Mouse (Mus musculus): Measurements from ENCODE around the gene Cyth1. TPM values are rescaled to one million over a fixed set of nuclear protein-coding genes. Genes with fewer than 3 reads are reported as not detected.

Gene Cyth1
- total and polyA plus RNA-seq, 3 experiments: 49.7 to 108 (median 79.7) TPM

DNA sequence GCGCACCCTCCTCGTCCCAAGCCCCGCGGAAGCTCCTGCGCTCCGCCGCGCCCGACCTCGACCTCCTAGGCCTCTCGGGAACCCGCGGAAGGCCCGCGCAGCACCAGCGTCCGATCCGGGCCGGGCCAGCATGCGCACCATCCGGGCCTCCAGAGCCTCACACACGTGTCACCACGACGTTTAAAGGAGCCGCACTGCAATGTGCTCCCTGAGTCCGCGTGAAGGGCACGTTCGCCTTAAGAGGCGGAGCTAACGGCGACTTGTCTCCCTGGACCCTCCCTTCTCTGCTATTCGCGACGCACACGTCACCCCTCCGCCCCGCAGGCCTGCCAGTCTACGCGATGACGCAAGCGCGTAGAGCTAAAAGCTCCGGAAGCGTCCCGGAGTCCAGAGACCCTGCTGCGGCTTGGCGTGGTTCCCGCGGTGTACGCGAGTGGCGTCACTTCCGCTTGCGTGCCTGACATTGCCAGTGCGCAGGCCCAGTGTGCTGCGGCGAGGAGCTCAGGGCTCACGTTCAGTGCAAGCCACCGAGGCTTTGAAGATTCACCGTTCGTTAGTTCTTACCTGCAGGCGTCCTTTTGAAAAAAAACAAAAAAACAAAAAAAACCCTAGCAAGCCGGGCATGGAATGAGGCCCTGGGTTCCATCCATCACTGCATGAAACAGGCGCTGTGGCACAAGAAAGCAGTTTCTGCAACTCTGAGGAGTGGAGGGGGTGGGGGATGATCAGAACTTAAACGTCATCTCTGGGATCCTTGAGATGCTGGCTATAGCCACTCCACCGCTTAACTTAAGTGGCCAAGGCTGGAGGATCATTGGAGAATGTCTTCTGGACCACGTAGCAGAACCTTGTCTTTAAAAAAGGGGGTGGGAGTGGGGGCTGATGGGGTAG is 41.9 kb upstream of the Cyth1 start, which contains the start of gene Usp36 (continued):
- peak; percentile 73; the same call in 1 of the 2 replicates for TF ChIP-seq ZMIZ1 (IDR thresholded peaks at IDR 0.05; ENCODE audit: low read depth, low read length)
- peak; percentile 88 for TF ChIP-seq POLR2AphosphoS2 (IDR thresholded peaks at IDR 0.05; ENCODE audit: low read depth, low read length)
- peak; percentile 60; the same call in 1 of the 2 replicates for TF ChIP-seq JUND (conservative IDR thresholded peaks at IDR 0.05; ENCODE audit: low read depth, low read length)
- no peak for TF ChIP-seq EP300 (IDR thresholded peaks at IDR 0.05; ENCODE audit: low read length)
- peak; percentile 4; the same call in 1 of the 2 replicates for TF ChIP-seq IRF4 (IDR thresholded peaks at IDR 0.05; ENCODE audit: low read depth, low read length)
- no peak for TF ChIP-seq SMC3 (IDR thresholded peaks at IDR 0.05; ENCODE audit: low read depth, low read length)
- 0 out of 2 replicates have a peak, but pooled peaks have one; percentile 33 for TF ChIP-seq KAT2A (IDR thresholded peaks at IDR 0.05; ENCODE audit: insufficient replicate concordance, low read length)
- no peak for TF ChIP-seq ZC3H11A (IDR thresholded peaks at IDR 0.05; ENCODE audit: low read depth, low read length)
- TF ChIP-seq MEF2A (IDR thresholded peaks at IDR 0.05; ENCODE audit: borderline replicate concordance, low read depth, low read length): peak; percentile 82; the same call in 1 of the 2 replicates
- TF ChIP-seq GABPA (IDR thresholded peaks at IDR 0.05; ENCODE audit: insufficient replicate concordance, low read depth, low read length): peak; percentile 72
- peak; percentile 93; the same call in 1 of the 2 replicates for TF ChIP-seq UBTF (IDR thresholded peaks at IDR 0.05; ENCODE audit: low read depth, low read length)
- TF ChIP-seq ETS1 (conservative IDR thresholded peaks at IDR 0.05; ENCODE audit: low read depth, low read length): peak; percentile 89
- TF ChIP-seq MAX (IDR thresholded peaks at IDR 0.05; ENCODE audit: low read length): peak; percentile 99
- peak; percentile 86 for TF ChIP-seq HCFC1 (IDR thresholded peaks at IDR 0.05; ENCODE audit: low read depth, low read length)
- TF ChIP-seq USF2 (conservative IDR thresholded peaks at IDR 0.05; ENCODE audit: low read depth, low read length): no peak
- TF ChIP-seq MXI1 (IDR thresholded peaks at IDR 0.05; ENCODE audit: low read depth, low read length): peak; percentile 100
- TF ChIP-seq E2F4 (IDR thresholded peaks at IDR 0.05; ENCODE audit: insufficient replicate concordance, low read depth, low read length): peak; percentile 88; the same call in 1 of the 2 replicates

DNA sequence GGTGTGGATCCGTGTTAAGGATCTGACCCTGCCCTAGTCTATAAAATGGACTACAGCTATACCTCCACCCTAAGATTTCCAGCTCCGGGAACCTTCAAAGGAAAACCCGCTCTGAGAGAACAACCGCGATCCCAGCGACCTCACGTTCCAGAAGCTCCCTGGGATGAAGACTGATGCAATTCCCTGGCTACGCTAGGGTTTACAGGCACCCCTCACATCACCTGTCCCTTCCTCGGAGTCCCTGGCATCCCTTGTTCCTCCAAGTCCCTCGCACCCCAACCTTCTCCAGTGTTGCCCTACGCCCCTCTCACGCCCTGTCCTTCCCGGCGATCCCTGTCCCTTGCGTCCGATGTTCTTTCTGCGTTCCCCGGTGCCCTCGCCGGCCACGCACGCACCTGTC is 41.2 kb upstream of the Cyth1 start:
- in situ Hi-C loops (cut with MboI; ENCODE audit: low pct_ligation_motif_present, low pct_unique_long_range_greater_than_20kb, low sequenced_read_pairs): no loop called here
- Histone ChIP-seq H3K9ac (ENCODE audit: insufficient read depth, low read depth) (peak overlapping the region; percentile 77), H3K4me3 (replicated peaks in 1 of 3; ENCODE audit: low read depth in 2 of 3, low read length in 2 of 3, poor library complexity in 1 of 3) (peak overlapping the region; percentile 86 to 97 (median 91)), H3K4me2 (ENCODE audit: insufficient read depth, low read depth, poor library complexity, severe bottlenecking) (peak overlapping the region; percentile 65; the same call in 1 of the 2 replicates), H3K79me2 (replicated peaks; ENCODE audit: control insufficient read depth, extremely low read depth, insufficient read depth, poor library complexity, severe bottlenecking) (peaks cover 31% of the 10 kb centered on the region), H3K4me1 (ENCODE audit: control insufficient read depth in 1 of 2, insufficient read depth in 2 of 2) (peaks cover 2 to 25% of the 10 kb centered on the region in 2 experiments; a peak in 3 of 4 replicates), H3K27me3 (replicated peaks) (peaks cover 24% of the 10 kb centered on the region), H3K9me3 (replicated peaks; ENCODE audit: low read length) (peaks cover 6% of the 10 kb centered on the region), H3K36me3 (replicated peaks in 1 of 2; ENCODE audit: control insufficient read depth in 1 of 2, insufficient read depth in 1 of 2, low read length in 1 of 2) (peaks cover 30 to 37% of the 10 kb centered on the region in 2 experiments), H3K27ac (ENCODE audit: insufficient read depth, low read depth) (peak overlapping the region; percentile 59)
- TF ChIP-seq ZC3H11A (IDR thresholded peaks at IDR 0.05; ENCODE audit: low read depth, low read length) (no peak), ZKSCAN1 (IDR thresholded peaks at IDR 0.05; ENCODE audit: borderline replicate concordance, low read depth, low read length) (no peak), CHD1 (IDR thresholded peaks at IDR 0.05; ENCODE audit: low read depth, low read length) (no peak), RAD21 (IDR thresholded peaks at IDR 0.05; ENCODE audit: low read depth, low read length) (no peak), UBTF (IDR thresholded peaks at IDR 0.05; ENCODE audit: low read depth, low read length) (no peak), TBP (conservative IDR thresholded peaks at IDR 0.05; ENCODE audit: low read depth, low read length) (no peak), USF2 (conservative IDR thresholded peaks at IDR 0.05; ENCODE audit: low read depth, low read length) (no peak), EP300 (IDR thresholded peaks at IDR 0.05; ENCODE audit: low read length) (no peak), MYC (IDR thresholded peaks at IDR 0.05; ENCODE audit: low read depth, low read length) (no peak), USF1 (IDR thresholded peaks at IDR 0.05; ENCODE audit: low read depth, low read length) (no peak), ETS1 (conservative IDR thresholded peaks at IDR 0.05; ENCODE audit: low read depth, low read length) (no peak), MAZ (IDR thresholded peaks at IDR 0.05; ENCODE audit: low read depth, low read length) (no peak), ZNF384 (IDR thresholded peaks at IDR 0.05; ENCODE audit: low read depth, low read length) (no peak), KAT2A (IDR thresholded peaks at IDR 0.05; ENCODE audit: insufficient replicate concordance, low read length) (no peak), JUND (conservative IDR thresholded peaks at IDR 0.05; ENCODE audit: low read depth, low read length) (no peak), IRF4 (IDR thresholded peaks at IDR 0.05; ENCODE audit: low read depth, low read length) (no peak), HCFC1 (IDR thresholded peaks at IDR 0.05; ENCODE audit: low read depth, low read length) (no peak)
- DNase-seq (ENCODE audit: extremely low read depth): peak; percentile 21
- dilution Hi-C loops (cut with MboI; ENCODE audit: extremely low pct_ligation_motif_present, extremely low pct_unique_long_range_greater_than_20kb, low sequenced_read_pairs): no loop called here
